ENCODE assay signal across 15 mouse cellular contexts in the genomic region with DNA sequence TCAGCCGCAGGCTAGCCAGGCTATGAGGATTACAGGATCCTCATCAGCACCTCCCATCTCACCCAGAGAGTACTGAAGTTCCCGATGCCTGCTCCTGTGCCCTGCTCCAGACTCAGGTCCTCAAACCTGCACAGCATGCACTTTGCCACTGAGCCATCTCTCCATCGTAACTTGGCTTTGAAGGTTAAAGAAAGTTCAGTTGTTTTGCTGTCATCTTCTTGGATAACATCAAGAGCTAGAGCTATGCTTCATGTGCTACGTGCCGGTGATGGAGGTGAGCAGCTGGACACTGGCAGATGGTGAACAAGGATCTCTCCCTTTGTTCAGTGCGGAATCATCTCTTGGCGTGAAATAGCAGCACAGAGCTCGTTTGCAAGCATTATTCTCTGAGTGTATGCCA.
A peak's percentile ranks its signal among the peaks of the same experiment; 100 is the strongest.
DNase-seq lines count a peak whose midpoint lies in the region; ATAC-seq and TF ChIP-seq lines count a peak whose summit lies in the region.
"Had no signal": no experiment of that assay in that cellular context is flagged by ENCODE, and none has a peak within 500 bp of the region (broad histone marks: within the 10 kb centered on the region; RNA-seq: fewer than 3 reads in every experiment).

No protein-coding gene starts in this region.

- no peak overlapping the region for H3K27ac ChIP-seq in hindbrain, embryonic 11.5 days (ENCODE audit: low read depth, low read length)
- no peak overlapping the region for H3K27ac ChIP-seq in hindbrain, embryonic 10.5 days
- no peak overlapping the region for H3K27ac ChIP-seq in neural tube, embryonic 11.5 days (ENCODE audit: low read depth, low read length)
- H3K27ac ChIP-seq in stomach, postnatal 0 days (replicated peaks), result no peak overlapping the region
- H3K27ac ChIP-seq: limb, embryonic 15.5 days had no signal

- H3K4me2 ChIP-seq in hindbrain, embryonic 11.5 days (replicated peaks; ENCODE audit: low read depth, low read length), result no peak overlapping the region
- H3K4me2 ChIP-seq in neural tube, embryonic 11.5 days (ENCODE audit: low read depth), result no peak overlapping the region
- no peak overlapping the region for H3K4me2 ChIP-seq in stomach, postnatal 0 days (replicated peaks; ENCODE audit: low read depth)
- H3K4me2 ChIP-seq: limb, embryonic 15.5 days had no signal

- WGBS in hindbrain, embryonic 11.5 days, result 66% methylated on average over 8 of the region's 8 CpGs
- WGBS in hindbrain, embryonic 10.5 days, result 71% methylated on average over 8 of the region's 8 CpGs
- WGBS in neural tube, embryonic 11.5 days, result 75% methylated on average over 8 of the region's 8 CpGs
- 86% methylated on average over 8 of the region's 8 CpGs for WGBS in stomach, postnatal 0 days

- no peaks in the 10 kb centered on the region for H3K9me3 ChIP-seq in hindbrain, embryonic 11.5 days (ENCODE audit: control insufficient read depth, low read length)
- H3K9me3 ChIP-seq in hindbrain, embryonic 10.5 days, result no peaks in the 10 kb centered on the region
- H3K9me3 ChIP-seq in neural tube, embryonic 11.5 days (ENCODE audit: control insufficient read depth, low read length), result no peaks in the 10 kb centered on the region
- H3K9me3 ChIP-seq in stomach, postnatal 0 days (ENCODE audit: control insufficient read depth, low read length), result no peaks in the 10 kb centered on the region
- H3K9me3 ChIP-seq: limb, embryonic 15.5 days had no signal

- 0 out of 2 replicates have a peak, but pooled peaks cover 3% of the 10 kb centered on the region for H3K36me3 ChIP-seq in hindbrain, embryonic 11.5 days (ENCODE audit: control insufficient read depth, insufficient read depth, low read length)
- H3K36me3 ChIP-seq in hindbrain, embryonic 10.5 days, result peaks cover 18% of the 10 kb centered on the region
- H3K36me3 ChIP-seq in neural tube, embryonic 11.5 days (ENCODE audit: control insufficient read depth, insufficient read depth, low read length), result no peaks in the 10 kb centered on the region
- H3K36me3 ChIP-seq in stomach, postnatal 0 days (ENCODE audit: control insufficient read depth, insufficient read depth, low read length), result no peaks in the 10 kb centered on the region; the same call in 1 of the 2 replicates

- no peak for TF ChIP-seq CTCF in stomach, postnatal 0 days (IDR thresholded peaks at IDR 0.05; ENCODE audit: low read depth)

- DNase-seq in hindbrain, embryonic 11.5 days (ENCODE audit: low spot score), result no peak
- DNase-seq in hindbrain, embryonic 10.5 days (ENCODE audit: low spot score), result no peak
- peak; percentile 27 for DNase-seq in neural tube, embryonic 11.5 days (ENCODE audit: low spot score)
- DNase-seq in neural tube, embryonic 10.5 days (ENCODE audit: extremely low spot score, low spot score), result no peak
- DNase-seq in cerebellum, postnatal 10 days, result peak; percentile 52 to 56
- DNase-seq in stomach, postnatal 0 days (ENCODE audit: low spot score), result no peak
- DNase-seq: adrenal gland, adult 8-10 months; B cell, adult 2 months; kidney, postnatal 14 days; lung, adult 2 months; thymus, postnatal 25 days had no signal

- no peak for TF ChIP-seq EP300 in stomach, postnatal 0 days (optimal IDR thresholded peaks at IDR 0.05)

- ATAC-seq in hindbrain, embryonic 11.5 days (ENCODE audit: low FRiP score), result peak; percentile 59; the same call in 1 of the 2 replicates
- ATAC-seq in neural tube, embryonic 11.5 days (ENCODE audit: insufficient read depth, low FRiP score, low TSS enrichment), result no peak; the same call in 1 of the 2 replicates
- ATAC-seq in stomach, postnatal 0 days (ENCODE audit: low FRiP score, low TSS enrichment), result no peak
- ATAC-seq in erythroid progenitor cell, adult 5-6 weeks (replicated peaks; ENCODE audit: low FRiP score, poor library complexity, severe bottlenecking), result no peak
- ATAC-seq: intestine, postnatal 0 days had no signal

- H3K4me3 ChIP-seq in hindbrain, embryonic 11.5 days (ENCODE audit: low read depth, low read length), result no peak overlapping the region
- H3K4me3 ChIP-seq in hindbrain, embryonic 10.5 days, result no peak overlapping the region
- no peak overlapping the region for H3K4me3 ChIP-seq in neural tube, embryonic 11.5 days (ENCODE audit: low read depth, low read length)
- no peak overlapping the region for H3K4me3 ChIP-seq in stomach, postnatal 0 days (ENCODE audit: low read depth, low read length)
- H3K4me3 ChIP-seq: limb, embryonic 15.5 days; myocyte had no signal

- no peak overlapping the region for H3K9ac ChIP-seq in hindbrain, embryonic 11.5 days (ENCODE audit: low read depth, low read length)
- H3K9ac ChIP-seq in neural tube, embryonic 11.5 days (ENCODE audit: low read length), result no peak overlapping the region
- H3K9ac ChIP-seq in stomach, postnatal 0 days (ENCODE audit: low read length), result no peak overlapping the region
- H3K9ac ChIP-seq: limb, embryonic 15.5 days had no signal

- no peaks in the 10 kb centered on the region for H3K4me1 ChIP-seq in hindbrain, embryonic 11.5 days (replicated peaks; ENCODE audit: control insufficient read depth, insufficient read depth, low read length)
- H3K4me1 ChIP-seq in hindbrain, embryonic 10.5 days (replicated peaks), result peaks cover 29% of the 10 kb centered on the region
- no peaks in the 10 kb centered on the region; the same call in 1 of the 2 replicates for H3K4me1 ChIP-seq in neural tube, embryonic 11.5 days (ENCODE audit: control insufficient read depth, insufficient read depth, low read length)
- no peaks in the 10 kb centered on the region for H3K4me1 ChIP-seq in stomach, postnatal 0 days (replicated peaks; ENCODE audit: control insufficient read depth, insufficient read depth)
- H3K4me1 ChIP-seq: limb, embryonic 15.5 days had no signal

- H3K27me3 ChIP-seq in hindbrain, embryonic 11.5 days (ENCODE audit: control insufficient read depth, insufficient read depth, low read length), result no peaks in the 10 kb centered on the region
- H3K27me3 ChIP-seq in hindbrain, embryonic 10.5 days (ENCODE audit: insufficient read depth, poor library complexity, severe bottlenecking), result no peaks in the 10 kb centered on the region
- H3K27me3 ChIP-seq in neural tube, embryonic 11.5 days (ENCODE audit: control insufficient read depth, insufficient read depth, low read length), result no peaks in the 10 kb centered on the region
- H3K27me3 ChIP-seq in stomach, postnatal 0 days (ENCODE audit: control insufficient read depth, insufficient read depth, low read length), result no peaks in the 10 kb centered on the region
- H3K27me3 ChIP-seq: limb, embryonic 15.5 days had no signal

Comparison
In these comparisons a context has a peak if more than half of its experiments do, and no peak if none do; other contexts are left out.
1. DNase-seq: peak in neural tube, embryonic 11.5 days (single experiment) and cerebellum, postnatal 10 days (2 of 2); none in hindbrain, embryonic 11.5 days (single experiment), hindbrain, embryonic 10.5 days (single experiment), neural tube, embryonic 10.5 days (single experiment) and stomach, postnatal 0 days (single experiment).